Mouse (Mus musculus) thymus, postnatal 36 days (tissue): ENCODE results near the gene Dhx16.
A peak's percentile ranks its signal among the peaks of the same experiment; 100 is the strongest.

Experiments used
- DNase-seq, 2 experiments: peaks; one replicate each; pipeline ENCODE4 v3.0.0; 2022; ENCODE audit warnings: mixed read lengths in 2 of 2

The Dhx16 gene

GRCm38 (mm10) chr17:35897644-35898573, 18.3 kb downstream of the Dhx16 start:
- peak; percentile 23 to 45 for DNase-seq

- no peak for DNase-seq
Observed at GRCm38 (mm10) chr17:35900636-35901035, 21.0 kb downstream of the Dhx16 start.

- DNase-seq: no peak
Observed at GRCm38 (mm10) chr17:35903343-35903991, 23.8 kb downstream of the Dhx16 start.

- DNase-seq: peak in 1 of 2 experiments; percentile 33
Observed at GRCm38 (mm10) chr17:35903992-35904355, 24.4 kb downstream of the Dhx16 start.

GRCm38 (mm10) chr17:35905587-35905986, 26.0 kb downstream of the Dhx16 start:
- DNase-seq: no peak

GRCm38 (mm10) chr17:35907609-35908008, 28.0 kb downstream of the Dhx16 start:
- no peak for DNase-seq

- no peak for DNase-seq
Observed at GRCm38 (mm10) chr17:35909186-35909918, 29.7 kb downstream of the Dhx16 start.

GRCm38 (mm10) chr17:35909919-35910369, 30.3 kb downstream of the Dhx16 start, which contains the start of gene Atat1:
Gene Atat1 (minus strand): TSS chr17:35910075.
- DNase-seq: peak; percentile 94 to 95

GRCm38 (mm10) chr17:35914975-35915374, 35.4 kb downstream of the Dhx16 start:
- no peak for DNase-seq

GRCm38 (mm10) chr17:35915538-35916296, 36.1 kb downstream of the Dhx16 start:
- no peak for DNase-seq

- DNase-seq: peak; percentile 98 to 99
Observed at GRCm38 (mm10) chr17:35916297-35917142, 36.9 kb downstream of the Dhx16 start, which contains the start of the genes Mrps18b and Ppp1r10. Gene Mrps18b (minus strand): TSS chr17:35916389. Gene Ppp1r10 (plus strand): TSS chr17:35916434.

GRCm38 (mm10) chr17:35917143-35917462, 37.5 kb downstream of the Dhx16 start:
- peak in 1 of 2 experiments; percentile 60 for DNase-seq

- DNase-seq: peak; percentile 51 to 52
Observed at GRCm38 (mm10) chr17:35917463-35918251, 38.0 kb downstream of the Dhx16 start.

- peak; percentile 43 to 44 for DNase-seq
Observed at GRCm38 (mm10) chr17:35918276-35919059, 38.8 kb downstream of the Dhx16 start.

GRCm38 (mm10) chr17:35919060-35919715, 39.6 kb downstream of the Dhx16 start:
- peak; percentile 94 to 98 for DNase-seq

GRCm38 (mm10) chr17:35919864-35920301, 40.3 kb downstream of the Dhx16 start:
- DNase-seq: no peak

GRCm38 (mm10) chr17:35920384-35920783, 40.8 kb downstream of the Dhx16 start:
- no peak for DNase-seq

- DNase-seq: no peak
Observed at GRCm38 (mm10) chr17:35920862-35921562, 41.4 kb downstream of the Dhx16 start.
